Mouse (Mus musculus): ENCODE data around the gene Pnma1.

The Pnma1 gene

GRCm38 (mm10) chr12:84178652-84179445, 30.6 kb upstream of the Pnma1 start:
- in situ Hi-C loops (cut with MboI, MseI): no loop called here

DNA sequence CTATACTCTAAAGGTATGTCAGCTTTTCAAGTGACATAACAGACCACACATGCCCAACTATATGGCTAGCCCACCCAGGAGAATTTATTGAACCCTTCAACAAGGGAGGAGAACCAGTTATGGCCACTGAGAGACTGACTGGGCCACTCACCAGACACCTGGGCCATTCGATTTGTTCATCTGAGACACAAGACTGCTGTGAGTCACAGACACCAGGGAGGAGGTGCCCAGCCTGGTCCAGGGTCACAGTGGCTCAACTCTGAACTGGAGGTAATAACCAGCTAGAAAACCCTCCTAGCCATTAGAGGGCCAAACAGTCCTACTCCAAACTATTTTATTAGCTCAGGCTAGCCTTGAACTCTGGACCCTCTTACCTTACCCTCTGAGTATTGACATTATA, 29.8 kb upstream of the Pnma1 start:
- in situ Hi-C loops (cut with MboI, MseI): no loop called here

DNA sequence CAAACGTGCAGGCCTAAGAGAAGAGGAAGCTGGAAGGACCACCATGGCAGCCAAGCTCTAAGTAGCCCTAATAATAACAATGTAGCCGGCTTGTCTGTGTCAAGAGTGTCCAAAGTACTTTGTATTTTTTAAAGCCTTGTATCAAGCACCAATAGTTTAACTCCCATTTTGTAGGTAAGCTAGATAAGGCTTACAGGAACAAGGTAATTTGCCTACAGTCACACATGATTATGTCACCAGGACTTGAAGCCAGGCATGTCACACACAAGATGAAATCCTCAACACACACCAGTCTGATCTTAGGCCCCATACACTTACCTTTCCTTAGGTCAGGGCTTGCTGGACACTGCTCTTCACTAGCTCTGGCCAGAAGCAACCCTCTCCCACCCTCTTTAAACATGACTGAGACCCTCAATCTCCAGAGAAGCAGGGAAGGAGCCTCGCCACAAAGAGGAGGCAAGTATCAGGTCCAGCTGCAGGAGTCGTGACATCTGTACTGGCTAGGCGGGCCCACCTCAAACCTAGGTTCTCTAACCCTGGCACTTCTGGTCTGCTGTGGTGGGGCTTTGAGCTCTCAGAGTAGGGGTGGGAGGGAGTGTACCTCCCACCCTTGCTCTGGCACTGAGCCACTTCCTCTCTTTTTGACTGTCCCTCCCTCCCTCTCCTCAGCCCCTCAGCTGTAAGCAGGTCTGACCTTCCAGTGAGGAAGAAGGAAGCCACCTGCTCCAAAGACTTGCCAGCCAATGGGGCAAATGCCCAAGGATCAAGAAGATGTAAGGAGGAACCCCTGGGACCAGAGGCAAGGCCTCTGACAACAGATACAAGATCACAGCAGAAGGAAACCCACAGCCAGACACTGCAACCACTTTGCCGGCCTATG, 28.8 kb upstream of the Pnma1 start:
- in situ Hi-C loops (cut with MboI, MseI): no loop called here

GRCm38 (mm10) chr12:84176126-84176769, 28.0 kb upstream of the Pnma1 start:
- in situ Hi-C loops (cut with MboI, MseI): no loop called here

- in situ Hi-C loops (cut with MboI, MseI): no loop called here
Measured at GRCm38 (mm10) chr12:84175659-84176061, 27.4 kb upstream of the Pnma1 start.

- in situ Hi-C loops (cut with MboI, MseI): no loop called here
Measured at GRCm38 (mm10) chr12:84174871-84175270, 26.6 kb upstream of the Pnma1 start.

- in situ Hi-C loops (cut with MboI, MseI): no loop called here
Measured at GRCm38 (mm10) chr12:84174190-84174811, 26.0 kb upstream of the Pnma1 start.

DNA sequence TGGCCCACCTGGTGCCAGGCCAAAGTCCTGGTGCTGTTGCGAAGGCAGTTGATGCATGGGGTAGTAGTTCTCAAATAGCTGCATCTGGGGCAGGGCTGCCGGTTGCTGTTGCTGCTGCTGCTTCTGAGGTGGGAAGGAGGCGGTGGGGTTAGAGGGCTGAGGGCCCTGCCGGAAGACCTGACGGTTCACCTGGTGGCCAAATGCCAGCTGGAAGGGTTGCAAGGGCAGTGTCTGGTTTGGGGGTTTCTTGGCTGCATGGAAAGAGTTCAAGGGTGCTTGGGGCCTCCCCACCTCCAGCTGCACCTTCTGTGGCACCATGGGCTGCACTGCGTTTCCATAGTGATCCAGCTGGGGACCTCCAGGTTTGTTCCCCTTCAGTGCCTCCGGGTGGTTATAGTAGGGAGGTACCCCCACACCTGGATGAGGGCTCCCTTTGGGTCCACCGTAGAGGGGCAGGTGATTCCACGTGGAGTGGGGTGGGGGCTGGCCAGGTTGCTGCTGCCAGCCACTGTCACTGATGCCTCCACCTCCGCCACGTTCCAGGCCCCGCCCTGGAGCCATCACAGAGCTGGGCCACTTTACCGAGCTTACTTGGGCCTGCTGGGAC, 25.1 kb upstream of the Pnma1 start:
- in situ Hi-C loops (cut with MboI, MseI): no loop called here

- in situ Hi-C loops (cut with MboI, MseI): no loop called here
Measured at GRCm38 (mm10) chr12:84172862-84173261, 24.6 kb upstream of the Pnma1 start.

DNA sequence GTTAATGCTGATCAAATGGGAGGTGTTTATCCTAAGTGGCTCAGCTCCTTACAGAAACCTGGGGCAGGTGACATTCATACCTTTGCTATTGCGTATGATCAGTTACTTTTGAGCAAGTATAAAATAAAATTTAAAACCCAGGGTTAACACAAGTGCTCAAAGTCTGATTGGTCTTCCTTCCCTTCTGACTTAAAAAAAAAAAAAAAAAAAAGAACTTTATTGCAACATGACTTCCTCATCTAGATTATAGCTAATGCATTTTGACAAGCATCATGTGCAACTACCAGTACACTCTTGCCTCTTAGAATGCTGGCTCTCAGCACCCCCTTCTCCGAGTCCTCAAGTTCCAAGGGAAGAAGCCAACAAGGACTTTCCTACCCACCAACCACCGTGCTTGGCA, 23.9 kb upstream of the Pnma1 start:
- in situ Hi-C loops (cut with MboI, MseI): no loop called here

DNA sequence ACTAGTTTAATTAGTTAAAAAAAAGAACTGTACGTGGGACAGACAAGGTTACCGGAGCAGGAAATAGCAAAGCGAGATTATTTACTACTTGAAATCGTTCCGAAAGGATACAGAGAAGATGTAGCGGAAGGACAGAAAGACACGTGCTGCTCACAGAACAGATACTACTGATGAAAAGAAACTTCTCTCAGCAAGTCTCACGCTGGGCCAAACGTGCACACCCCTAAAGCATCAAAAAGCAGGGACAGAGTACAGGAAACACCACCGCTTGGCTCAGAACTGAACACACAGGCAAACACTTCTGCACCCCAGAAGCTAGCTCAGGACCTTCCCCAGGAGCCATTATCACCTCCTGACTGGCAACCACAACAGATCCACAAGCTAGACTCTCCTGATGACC, 22.3 kb upstream of the Pnma1 start:
- in situ Hi-C loops (cut with MboI, MseI): no loop called here

- in situ Hi-C loops (cut with MboI, MseI): loop anchor here in 1 of 2 experiments (10.0 kb wide), 1 partner anchor 89 kb away; no protein-coding TSS in a partner anchor
Measured at GRCm38 (mm10) chr12:84165631-84166373, 17.5 kb upstream of the Pnma1 start.

GRCm38 (mm10) chr12:84163586-84164110, 15.4 kb upstream of the Pnma1 start:
- in situ Hi-C loops (cut with MboI, MseI): loop anchor here (5.0 to 10.0 kb wide), 2 partner anchors 89 to 91 kb away; no protein-coding TSS in a partner anchor

GRCm38 (mm10) chr12:84163133-84163532, 14.8 kb upstream of the Pnma1 start:
- in situ Hi-C loops (cut with MboI, MseI): loop anchor here (5.0 to 10.0 kb wide), 2 partner anchors 89 to 92 kb away; no protein-coding TSS in a partner anchor

DNA sequence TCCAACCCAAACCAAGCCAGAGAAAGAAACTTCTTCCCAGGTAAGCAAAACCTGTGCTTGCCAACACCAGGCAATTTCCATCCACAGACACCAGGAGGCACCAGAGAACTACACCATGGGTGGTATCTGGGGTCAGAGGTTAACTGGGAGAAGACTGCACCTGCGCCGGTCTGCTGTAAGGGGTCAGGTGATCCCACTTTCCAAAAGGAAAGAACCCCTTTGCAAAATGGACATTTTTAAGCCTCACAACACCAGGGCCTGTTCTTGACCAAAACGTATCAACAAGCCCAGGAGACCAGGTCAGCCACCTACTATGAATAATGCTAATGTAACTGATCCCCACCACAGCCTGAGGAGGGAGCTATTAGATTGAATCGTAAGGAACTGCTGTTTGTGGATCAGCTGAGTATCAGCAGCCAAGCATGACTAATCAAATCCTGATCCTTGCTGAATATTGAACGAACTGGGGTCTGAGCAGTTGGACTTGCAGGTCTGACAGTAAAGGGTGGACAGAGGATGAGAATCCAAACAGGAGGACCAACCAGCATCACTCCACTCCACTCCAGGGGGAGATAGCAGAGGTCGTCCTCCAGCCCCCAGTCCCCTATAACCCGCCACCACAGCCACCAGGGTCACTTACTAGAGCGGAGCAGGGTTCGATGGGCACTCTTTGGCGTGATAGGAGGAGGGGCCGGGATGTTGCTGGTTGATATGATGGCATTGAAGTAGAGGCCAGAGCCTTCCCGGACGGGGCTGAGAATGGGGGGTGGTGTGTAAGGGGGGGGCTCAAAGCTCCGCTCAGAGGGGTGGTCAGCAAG, 13.5 kb upstream of the Pnma1 start:
- in situ Hi-C loops (cut with MboI, MseI): loop anchor here (5.0 to 10.0 kb wide), 2 partner anchors 90 to 93 kb away; no protein-coding TSS in a partner anchor

DNA sequence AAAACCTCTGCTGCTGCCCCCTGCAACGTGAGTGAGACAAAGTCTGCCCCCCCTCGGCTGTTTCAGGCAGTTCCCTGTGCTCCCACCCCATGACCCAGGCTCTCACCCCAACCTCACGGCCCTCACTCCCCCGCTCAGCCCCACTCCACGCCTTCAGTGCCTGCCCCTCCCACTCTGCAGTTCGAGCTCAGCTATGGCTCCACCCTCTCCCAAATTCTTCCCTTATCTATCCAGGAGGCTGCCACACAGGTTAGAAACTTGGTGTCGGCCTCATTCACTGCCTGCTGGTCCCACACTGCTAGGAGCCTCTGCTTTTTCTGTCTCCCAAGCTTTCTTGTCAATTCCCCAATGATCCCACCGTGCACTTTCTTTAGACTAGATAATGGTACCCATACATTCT, 12.8 kb upstream of the Pnma1 start:
- in situ Hi-C loops (cut with MboI, MseI): loop anchor here (5.0 to 10.0 kb wide), 2 partner anchors 91 to 94 kb away; no protein-coding TSS in a partner anchor

DNA sequence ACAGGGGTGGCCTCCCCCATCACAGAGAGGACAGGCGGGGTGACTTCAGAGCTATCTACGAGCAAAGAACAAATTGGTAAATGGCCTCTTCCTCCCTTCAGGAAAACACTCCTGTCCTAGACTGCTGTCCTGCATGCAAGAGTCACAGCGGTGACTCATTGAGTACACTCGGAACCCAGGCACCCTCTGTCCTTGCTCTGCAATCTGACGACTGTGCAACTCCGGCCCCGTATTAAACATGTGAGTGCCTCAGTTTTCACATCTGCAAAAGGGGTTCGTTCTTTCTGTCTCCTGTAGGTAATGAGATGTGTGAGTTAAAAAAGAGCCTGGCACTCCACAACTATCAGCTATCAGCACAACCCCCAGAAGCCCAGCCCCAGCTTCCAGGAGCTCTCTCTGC, 12.2 kb upstream of the Pnma1 start:
- in situ Hi-C loops (cut with MboI, MseI): loop anchor here (5.0 to 10.0 kb wide), 2 partner anchors 92 to 94 kb away; no protein-coding TSS in a partner anchor

DNA sequence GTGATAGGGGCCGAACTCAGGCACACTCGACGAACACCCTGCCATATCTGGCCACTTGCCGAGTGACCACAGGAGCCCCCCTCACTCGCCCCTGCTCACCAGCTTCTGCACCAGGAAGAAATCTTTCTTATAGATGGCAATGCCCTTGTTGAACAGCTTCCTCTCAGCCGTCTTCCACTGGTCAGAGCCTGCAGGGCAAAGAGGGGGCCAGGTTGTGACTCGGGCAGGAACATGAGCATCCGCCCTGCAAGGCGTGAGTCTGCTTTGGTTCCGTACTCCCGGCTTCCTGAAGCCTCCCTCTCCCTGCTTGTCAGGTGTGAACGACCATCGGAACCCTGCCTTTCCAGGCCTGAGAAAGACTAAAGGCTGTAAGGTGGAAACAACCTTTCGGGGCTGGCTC, 9.9 kb upstream of the Pnma1 start:
- in situ Hi-C loops (cut with MboI, MseI): no loop called here

DNA sequence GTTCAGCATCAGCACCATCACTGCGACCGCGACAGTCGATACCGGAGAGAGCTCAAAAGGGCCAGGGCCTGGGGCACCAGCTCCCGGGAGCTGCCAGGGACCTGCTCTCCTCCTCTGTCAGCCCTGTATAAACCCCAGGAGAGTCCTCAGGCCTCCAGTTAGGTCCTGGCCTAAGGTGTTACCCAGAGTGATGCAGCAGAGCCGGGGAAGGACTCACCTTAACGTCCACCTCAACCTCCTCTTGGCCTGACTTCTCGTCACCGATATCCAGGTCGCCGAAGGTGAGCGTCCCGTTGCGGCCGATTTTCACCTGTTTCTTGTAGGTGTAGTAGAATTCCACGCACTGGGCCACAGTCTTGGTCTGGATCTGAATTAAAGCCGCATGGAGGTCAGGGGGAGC, 7.9 kb upstream of the Pnma1 start:
- in situ Hi-C loops (cut with MboI, MseI): no loop called here
